Mouse (Mus musculus): ENCODE results near the gene Fam166b.

DNA sequence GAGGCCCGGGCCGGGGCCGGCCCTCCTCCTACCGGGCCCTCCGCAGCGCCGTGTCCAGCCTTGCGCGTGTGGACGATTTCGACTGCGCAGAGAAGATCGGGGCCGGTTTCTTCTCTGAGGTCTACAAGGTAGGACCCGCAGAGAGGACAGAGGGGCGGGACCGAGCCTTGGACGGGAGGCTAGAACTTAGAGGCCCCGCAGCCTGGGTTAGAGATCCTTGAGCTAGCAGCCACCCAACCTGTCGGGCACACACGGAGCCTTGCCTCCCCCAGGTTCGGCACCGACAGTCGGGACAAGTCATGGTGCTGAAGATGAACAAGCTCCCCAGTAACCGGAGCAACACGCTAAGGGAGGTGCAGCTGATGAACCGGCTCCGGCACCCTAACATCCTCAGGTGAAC lies 14.6 kb upstream of the Fam166b start:
- no peak for TF ChIP-seq HCFC1 (IDR thresholded peaks at IDR 0.05; ENCODE audit: borderline replicate concordance, insufficient read depth, low read length)
- TF ChIP-seq ZC3H11A (IDR thresholded peaks at IDR 0.05; ENCODE audit: borderline replicate concordance, low read depth, low read length) = no peak
- no peak for TF ChIP-seq CHD2 (IDR thresholded peaks at IDR 0.05; ENCODE audit: low read depth, low read length)
- no peak for TF ChIP-seq MAFK (IDR thresholded peaks at IDR 0.05; ENCODE audit: insufficient read depth, low read depth, low read length)
- no peak for TF ChIP-seq ZNF384 (IDR thresholded peaks at IDR 0.05; ENCODE audit: low read depth, low read length)
